Mouse (Mus musculus) left cerebral cortex, postnatal 10 days (tissue): ENCODE measurements around the gene Mfsd5. TPM values are rescaled to one million over a fixed set of nuclear protein-coding genes. Genes with fewer than 3 reads are reported as not detected.

ENCODE experiments used
- DNase-seq, 2 experiments: peaks; one replicate each; pipeline ENCODE4 v3.0.0; 2021 to 2022; ENCODE audit warnings: low spot score in 2 of 2, mixed read lengths in 1 of 2; ENCODE audit errors: extremely low spot score in 1 of 2
- intact Hi-C: fragments of 180-260 bp; cut with DNase I; formaldehyde crosslinking; loops from one replicate; pipeline ENCODE4 v1.15.1; 2025
- total RNA-seq, 2 experiments: library from RNA; stranded (reverse); gene quantifications; 2 replicates each; pipeline ENCODE4 v1.2.3; 2021

Mfsd5 gene
- total RNA-seq, 2 experiments from 2014 or later, result 35.7 to 36.0 TPM

DNA sequence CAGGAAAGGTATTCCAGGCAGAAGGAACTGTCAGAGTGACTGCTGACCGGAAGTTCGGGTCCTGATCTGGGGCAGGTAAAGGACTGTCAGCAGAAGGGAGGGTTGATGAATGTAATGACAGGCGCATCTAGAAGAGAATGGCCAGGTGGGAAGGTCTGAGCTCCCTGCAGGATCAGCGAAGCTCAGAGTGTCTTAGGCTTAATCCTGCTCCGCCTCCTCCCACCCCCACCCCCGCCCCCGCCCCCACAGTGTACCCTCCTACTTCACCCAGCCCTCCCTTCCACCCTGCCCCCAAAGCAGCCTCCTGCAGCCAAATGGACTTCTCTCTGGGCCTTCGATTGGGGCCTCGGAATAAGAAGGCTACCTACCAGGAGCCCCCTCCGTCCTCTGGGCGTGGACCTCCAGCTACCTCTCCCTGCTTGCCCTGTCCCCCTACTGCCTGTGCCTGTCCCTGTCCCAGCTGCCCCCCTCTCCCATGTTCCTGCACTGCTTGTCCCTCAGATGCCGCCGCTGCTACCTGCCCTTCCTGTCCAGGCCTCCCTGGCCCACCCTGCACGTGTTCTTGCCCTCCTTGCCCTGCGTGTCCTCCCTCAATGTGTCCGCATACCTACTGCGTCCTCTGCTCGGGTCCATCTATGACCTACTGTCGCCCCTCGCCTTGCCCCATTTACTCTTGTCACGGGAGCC lies 8.8 kb upstream of the Mfsd5 start, which contains the start of gene Gm9918:
Gene Gm9918, plus strand, starts transcription at position 290 of the 687 bp plus-strand sequence.
- no peak for DNase-seq
- intact Hi-C loops, result loop anchor here (5.0 kb wide), 1 partner anchor 33 kb away; no protein-coding TSS in a partner anchor

DNA sequence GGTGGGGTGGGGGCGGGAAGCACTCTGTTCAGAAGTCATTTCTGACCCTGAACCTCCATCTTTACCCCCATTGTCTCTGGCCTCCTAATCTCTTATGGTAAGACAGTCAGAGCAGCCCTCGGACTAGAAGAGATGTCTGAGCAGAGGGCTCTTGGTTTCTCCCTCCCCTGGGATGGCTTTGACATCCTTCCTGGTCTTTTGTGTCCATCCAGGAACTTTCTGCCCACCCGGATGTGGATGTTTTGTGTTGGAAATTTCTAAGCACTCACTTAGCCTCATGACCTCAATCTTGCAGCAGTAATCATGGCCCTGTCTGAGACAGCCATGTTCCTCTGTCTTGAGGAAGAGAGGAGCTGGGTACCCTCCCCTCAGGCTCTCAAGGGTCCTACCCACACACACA lies 7.8 kb upstream of the Mfsd5 start:
- no peak for DNase-seq
- intact Hi-C loops, result loop anchor here (5.0 kb wide), 1 partner anchor 34 kb away; no protein-coding TSS in a partner anchor

DNA sequence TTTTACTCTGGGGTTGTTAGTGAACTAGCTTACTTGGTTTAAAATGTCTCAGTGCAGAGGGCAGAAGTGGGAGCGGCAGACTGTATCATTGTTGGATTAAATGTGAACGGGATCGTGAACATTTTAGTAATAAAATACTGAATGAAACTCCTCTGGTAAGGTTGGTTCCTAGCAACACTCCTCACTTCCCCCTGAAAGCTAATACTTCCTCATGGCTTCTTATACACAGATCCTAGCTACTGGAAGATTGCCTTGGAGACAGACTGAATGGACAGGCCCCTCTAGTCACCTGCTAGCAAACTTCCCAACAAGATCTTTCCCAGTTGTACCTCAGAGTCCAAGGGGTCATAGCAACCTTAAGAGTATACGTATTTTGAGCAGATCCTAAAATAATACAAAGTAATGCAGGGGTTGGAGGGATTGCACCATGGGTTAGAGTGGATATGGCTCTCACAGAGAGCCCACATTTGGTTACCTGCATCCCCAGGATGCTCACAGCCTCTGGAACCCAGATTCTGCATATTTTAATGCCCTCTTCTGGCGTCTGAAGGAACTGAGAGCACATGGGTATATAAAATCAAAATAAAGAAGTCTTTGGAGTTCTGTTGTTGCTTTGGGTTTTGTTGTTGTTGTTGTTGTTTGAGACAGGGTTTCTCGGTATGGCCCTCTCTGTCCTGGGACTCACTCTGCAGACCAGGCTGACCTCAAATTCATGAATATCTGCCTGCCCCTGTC lies 5.1 kb upstream of the Mfsd5 start:
- intact Hi-C loops, result loop anchor here (5.0 kb wide), 1 partner anchor 37 kb away; no protein-coding TSS in a partner anchor
- no peak for DNase-seq

DNA sequence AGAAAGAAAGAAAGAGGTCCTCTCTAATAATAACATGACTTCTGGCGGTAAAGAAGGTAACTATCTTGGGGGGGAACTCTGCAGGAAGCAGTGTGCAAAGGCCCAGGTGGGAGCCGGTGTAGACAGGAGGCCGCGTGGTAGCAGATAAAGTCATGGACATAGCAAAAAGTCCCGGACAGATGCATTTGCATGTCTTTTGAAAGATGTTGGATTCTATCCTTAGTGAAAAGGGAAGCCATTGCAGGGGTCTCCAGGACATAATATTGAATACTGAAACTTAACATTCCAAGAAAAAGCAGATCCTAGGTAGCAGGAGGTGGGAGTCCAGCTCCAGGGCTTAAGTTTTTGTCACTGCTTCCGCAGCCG lies 545 bp upstream of the Mfsd5 start:
- intact Hi-C loops, result no loop called here

GRCm38 (mm10) chr15:102279783-102280520 lies 698 bp downstream of the Mfsd5 start:
- intact Hi-C loops, result no loop called here
- no peak for DNase-seq

More for the DNA sequence above, 545 bp upstream of the Mfsd5 start:
- DNase-seq, result no peak

- intact Hi-C loops, result no loop called here
- DNase-seq, result peak in 1 of 2 experiments; percentile 35
These were observed 1.4 kb downstream of the Mfsd5 start for GRCm38 (mm10) chr15:102280623-102281022.

DNA sequence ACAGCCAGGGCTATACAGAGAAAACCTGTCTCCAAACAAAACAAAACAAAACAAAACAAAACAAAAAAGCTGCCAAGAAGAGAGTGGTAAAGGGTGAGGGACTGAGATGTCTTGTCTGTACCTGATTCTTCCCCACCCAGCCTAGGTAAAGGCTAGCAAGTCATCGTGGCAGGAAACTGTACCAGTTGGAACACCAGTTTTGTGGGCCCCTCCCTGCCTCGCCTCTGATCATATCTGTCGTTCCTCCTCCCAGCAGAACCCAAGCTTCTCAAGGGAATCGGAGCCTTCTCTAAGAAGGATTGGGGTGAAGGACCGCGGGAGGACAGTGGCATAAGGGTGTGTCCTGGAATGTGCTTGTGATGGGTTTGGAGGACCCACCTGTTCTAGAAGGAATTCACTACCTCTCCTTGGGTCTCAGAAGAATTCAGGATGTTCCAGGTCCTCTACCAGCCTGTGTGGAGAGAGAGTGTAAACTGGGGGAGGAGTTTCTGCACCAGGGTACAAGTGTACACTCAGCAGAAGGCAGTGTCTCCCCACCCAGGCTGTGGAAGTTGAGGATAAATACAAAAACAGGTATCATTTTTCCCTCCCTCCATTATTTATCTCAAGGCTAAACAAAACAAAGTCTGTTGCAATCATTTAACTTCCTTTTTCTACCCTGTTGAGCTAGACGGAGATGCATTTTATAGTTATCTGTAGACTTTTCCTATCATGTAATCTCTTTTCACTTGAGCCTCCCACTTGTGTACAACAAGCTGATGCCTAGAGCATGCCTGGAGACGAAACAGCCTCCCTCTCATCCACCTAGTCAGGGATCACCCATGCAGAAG lies 3.4 kb downstream of the Mfsd5 start:
- no peak for DNase-seq
- intact Hi-C loops, result no loop called here

DNA sequence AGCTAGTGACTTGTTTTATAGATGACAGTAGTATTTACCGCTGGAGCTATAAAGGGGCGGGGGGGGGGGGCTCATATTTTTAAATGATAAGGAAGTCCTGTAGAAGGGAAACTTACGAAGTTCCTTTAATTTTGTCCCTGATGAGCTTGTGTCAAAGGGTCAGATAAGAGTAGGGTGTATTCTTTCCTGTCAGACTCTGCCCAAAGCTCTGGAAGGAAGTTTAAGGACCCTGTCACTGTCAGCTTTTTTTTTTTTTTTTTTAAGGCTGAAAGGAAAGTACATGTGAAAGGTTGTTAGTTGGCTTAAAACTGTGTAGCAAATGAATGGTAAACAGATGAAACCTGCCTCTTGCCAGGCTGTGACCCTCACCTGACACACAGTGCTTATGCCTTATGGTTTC lies 4.4 kb downstream of the Mfsd5 start:
- intact Hi-C loops, result no loop called here
- DNase-seq, result no peak

- DNase-seq, result no peak
- intact Hi-C loops, result no loop called here
These were observed 8.1 kb downstream of the Mfsd5 start for GRCm38 (mm10) chr15:102287395-102287794.

GRCm38 (mm10) chr15:102295633-102296367 lies 16.5 kb downstream of the Mfsd5 start, which contains the start of gene Espl1:
TSS of gene Espl1 (plus strand) at chr15:102296266.
- intact Hi-C loops, result no loop called here
- DNase-seq, result peak; percentile 95

GRCm38 (mm10) chr15:102296368-102297006 lies 17.2 kb downstream of the Mfsd5 start:
- intact Hi-C loops, result no loop called here
- no peak for DNase-seq

DNA sequence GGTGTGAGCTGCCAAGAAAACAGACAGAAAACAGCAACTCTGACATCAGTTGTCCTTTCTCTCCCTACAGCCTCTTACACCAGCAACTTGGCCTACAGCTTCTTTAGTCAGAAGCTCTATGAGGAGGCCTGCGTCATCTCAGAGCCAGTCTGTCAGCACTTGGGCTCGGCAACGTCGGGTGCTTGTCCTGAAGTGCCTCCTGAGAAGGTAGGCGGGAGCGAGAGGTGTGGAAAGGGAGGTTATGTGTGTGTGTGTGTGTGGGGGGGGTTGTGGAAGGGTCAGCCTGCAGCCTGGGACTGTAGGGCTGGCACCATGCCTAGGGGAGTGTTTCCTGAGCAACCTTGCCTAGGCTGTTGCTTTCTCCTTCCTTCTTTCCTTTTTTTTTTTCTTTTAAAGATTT lies 23.3 kb downstream of the Mfsd5 start:
- intact Hi-C loops, result no loop called here

GRCm38 (mm10) chr15:102308717-102309116 lies 29.5 kb downstream of the Mfsd5 start:
- intact Hi-C loops, result no loop called here
- DNase-seq, result no peak

More for the DNA sequence above, 23.3 kb downstream of the Mfsd5 start:
- no peak for DNase-seq

GRCm38 (mm10) chr15:102310074-102310845 lies 31.0 kb downstream of the Mfsd5 start:
- intact Hi-C loops, result no loop called here
- no peak for DNase-seq

DNA sequence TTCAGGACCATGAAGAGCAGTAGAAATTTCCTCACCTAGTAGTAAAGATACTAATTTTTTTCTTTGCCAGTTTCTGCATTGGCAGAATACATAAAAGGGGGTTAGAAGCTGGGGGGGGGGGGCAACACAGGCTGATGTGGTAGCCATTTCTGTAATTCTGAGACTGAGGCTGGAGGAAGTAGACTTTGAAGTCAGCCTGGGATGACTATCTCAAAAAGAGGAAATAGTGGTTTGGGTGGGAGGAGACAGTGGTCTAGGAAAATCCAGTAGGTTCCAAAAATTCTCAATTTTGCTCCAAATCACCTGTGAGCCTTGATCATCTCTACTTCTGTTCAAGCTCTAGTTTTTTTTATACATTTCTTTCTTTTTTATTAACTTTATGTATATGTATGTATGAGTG lies 32.2 kb downstream of the Mfsd5 start:
- no peak for DNase-seq
- intact Hi-C loops, result no loop called here

- intact Hi-C loops, result no loop called here
- no peak for DNase-seq
These were observed 36.0 kb downstream of the Mfsd5 start for GRCm38 (mm10) chr15:102315292-102315691.

DNA sequence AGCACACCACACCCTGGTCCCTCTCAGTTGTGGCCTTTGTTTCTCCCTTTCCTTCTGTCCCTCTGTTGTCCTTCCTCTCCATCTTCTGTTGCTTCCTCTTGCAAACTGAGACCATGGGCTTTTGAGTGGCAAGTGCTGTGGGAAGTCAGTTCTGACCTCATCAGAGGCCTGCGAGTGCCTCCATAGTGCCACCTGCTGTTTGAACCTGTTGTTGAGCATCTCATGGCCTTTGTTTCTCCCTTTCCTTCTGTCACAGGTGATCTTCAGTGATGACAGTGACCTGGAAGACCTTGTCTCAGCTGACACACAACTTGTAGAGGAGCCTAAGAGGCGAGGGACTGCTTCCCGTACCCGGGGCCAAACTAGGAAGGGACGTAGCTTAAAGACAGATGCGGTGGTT lies 37.0 kb downstream of the Mfsd5 start:
- intact Hi-C loops, result no loop called here

More for the DNA sequence above, 37.0 kb downstream of the Mfsd5 start:
- DNase-seq, result peak in 1 of 2 experiments; percentile 56
